Mouse (Mus musculus) kidney, embryonic 15.5 days (tissue): ENCODE results near the gene Fam114a2. TPM values are rescaled to one million over a fixed set of nuclear protein-coding genes. Genes with fewer than 3 reads are reported as not detected.

Source experiments
- ATAC-seq: fragments of 200-750 bp; cut with Nextera tagmentation; replicated peaks from 2 replicates; pipeline ENCODE4 v1.8.0; 2017; ENCODE audit warnings: moderate TSS enrichment; ENCODE audit not compliant: low FRiP score
- H3K27ac ChIP-seq: fragments of 300-500 bp; sonication (generic); 2 replicates; pipeline ENCODE4 v1.5.1; 2015; ENCODE audit warnings: mild to moderate bottlenecking, inconsistent platforms
- H3K27me3 ChIP-seq: fragments of 300-500 bp; sonication (generic); 2 replicates; pipeline ENCODE4 v1.6.1; 2015; ENCODE audit warnings: inconsistent platforms
- H3K36me3 ChIP-seq: fragments of 300-500 bp; sonication (generic); 2 replicates; pipeline ENCODE4 v1.6.1; 2015; ENCODE audit warnings: inconsistent platforms
- H3K4me1 ChIP-seq: fragments of 300-500 bp; sonication (generic); 2 replicates; pipeline ENCODE4 v1.6.1; 2015; ENCODE audit warnings: inconsistent platforms
- H3K4me2 ChIP-seq: fragments of 300-500 bp; sonication (generic); 2 replicates; pipeline ENCODE4 v1.6.1; 2015; ENCODE audit warnings: moderate library complexity, mild to moderate bottlenecking, inconsistent platforms
- H3K4me3 ChIP-seq: fragments of 300-500 bp; sonication (generic); replicated peaks from 2 replicates; pipeline ENCODE4 v1.5.1; 2015; ENCODE audit warnings: mild to moderate bottlenecking, inconsistent platforms
- H3K9ac ChIP-seq: fragments of 300-500 bp; sonication (generic); 2 replicates; pipeline ENCODE4 v1.6.1; 2015; ENCODE audit warnings: mild to moderate bottlenecking, inconsistent platforms
- H3K9me3 ChIP-seq: fragments of 300-500 bp; sonication (generic); replicated peaks from 2 replicates; pipeline ENCODE4 v1.6.1; 2016; ENCODE audit warnings: inconsistent platforms
- WGBS: fragments of 180-500 bp; shearing (Covaris S2); methylation state at CpG from one replicate; pipeline ENCODE4 v1.1.7; 2015; ENCODE audit warnings: mixed read lengths; 5-methylcytosine and 5-hydroxymethylcytosine counted together
- polyA plus RNA-seq: library from polyadenylated mRNA; unstranded; fragments of >200 nt; fragmentation: Nextera tagmentation; extraction: Ambion mirVana; gene quantifications from 2 replicates; pipeline ENCODE4 v1.2.1, GENCODE M21; 2015

Fam114a2 gene
- polyA plus RNA-seq, 1 experiment from 2014 or later, result 84.0 TPM

DNA sequence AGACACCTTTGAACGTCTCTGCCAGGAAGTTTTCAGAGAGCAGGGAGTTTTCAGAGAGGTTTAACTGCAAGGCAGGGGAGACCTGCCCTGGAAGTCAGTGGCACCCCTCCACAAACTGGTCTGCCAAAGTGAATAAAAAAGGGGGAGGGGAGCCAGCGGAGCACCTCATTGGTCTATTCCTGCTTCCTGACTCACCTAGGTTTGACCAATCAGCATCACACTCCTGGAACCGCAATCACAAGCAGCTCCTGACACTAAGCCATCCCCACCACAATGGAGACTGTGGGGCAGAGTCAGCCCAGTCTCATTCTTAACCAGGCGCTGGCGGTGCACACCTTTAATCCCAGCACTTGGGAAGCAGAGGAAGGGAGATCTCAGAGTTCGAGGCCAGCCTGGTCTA is 48.4 kb downstream of the Fam114a2 start:
- no peak overlapping the region for H3K27ac ChIP-seq
- no peak overlapping the region for H3K4me3 ChIP-seq
- no peaks in the 10 kb centered on the region for H3K9me3 ChIP-seq

DNA sequence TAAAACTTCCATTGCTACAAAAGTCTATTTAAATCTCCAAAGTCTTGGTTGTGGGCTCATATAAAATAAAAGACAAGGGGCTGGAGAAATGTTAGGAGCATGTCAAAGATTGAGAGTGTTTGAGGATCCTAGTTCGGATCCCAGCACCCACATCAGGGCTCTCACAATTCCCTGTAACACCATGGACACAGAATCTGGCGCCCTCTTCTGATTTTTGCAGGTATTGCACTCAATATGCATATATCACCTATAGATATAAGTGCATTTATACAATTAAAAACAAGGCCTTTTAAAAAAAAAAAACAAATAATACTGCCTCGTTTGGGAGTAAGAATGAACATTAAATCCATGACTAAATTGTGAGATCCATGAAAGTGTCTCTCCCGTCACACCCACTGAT is 49.7 kb downstream of the Fam114a2 start:
- WGBS, result 80% methylated on average over 4 of the region's 4 CpGs
- Histone ChIP-seq H3K4me3 (no peak overlapping the region), H3K9me3 (no peaks in the 10 kb centered on the region), H3K4me2 (no peak overlapping the region), H3K27ac (no peak overlapping the region), H3K27me3 (no peaks in the 10 kb centered on the region), H3K36me3 (no peaks in the 10 kb centered on the region), H3K9ac (no peak overlapping the region), H3K4me1 (no peaks in the 10 kb centered on the region)
- ATAC-seq, result no peak

More for the DNA sequence above, 48.4 kb downstream of the Fam114a2 start:
- Histone ChIP-seq H3K27me3 (no peaks in the 10 kb centered on the region), H3K36me3 (no peaks in the 10 kb centered on the region), H3K4me2 (no peak overlapping the region), H3K9ac (no peak overlapping the region), H3K4me1 (no peaks in the 10 kb centered on the region)
- no peak for ATAC-seq
- 59% methylated on average over 6 of the region's 6 CpGs for WGBS

DNA sequence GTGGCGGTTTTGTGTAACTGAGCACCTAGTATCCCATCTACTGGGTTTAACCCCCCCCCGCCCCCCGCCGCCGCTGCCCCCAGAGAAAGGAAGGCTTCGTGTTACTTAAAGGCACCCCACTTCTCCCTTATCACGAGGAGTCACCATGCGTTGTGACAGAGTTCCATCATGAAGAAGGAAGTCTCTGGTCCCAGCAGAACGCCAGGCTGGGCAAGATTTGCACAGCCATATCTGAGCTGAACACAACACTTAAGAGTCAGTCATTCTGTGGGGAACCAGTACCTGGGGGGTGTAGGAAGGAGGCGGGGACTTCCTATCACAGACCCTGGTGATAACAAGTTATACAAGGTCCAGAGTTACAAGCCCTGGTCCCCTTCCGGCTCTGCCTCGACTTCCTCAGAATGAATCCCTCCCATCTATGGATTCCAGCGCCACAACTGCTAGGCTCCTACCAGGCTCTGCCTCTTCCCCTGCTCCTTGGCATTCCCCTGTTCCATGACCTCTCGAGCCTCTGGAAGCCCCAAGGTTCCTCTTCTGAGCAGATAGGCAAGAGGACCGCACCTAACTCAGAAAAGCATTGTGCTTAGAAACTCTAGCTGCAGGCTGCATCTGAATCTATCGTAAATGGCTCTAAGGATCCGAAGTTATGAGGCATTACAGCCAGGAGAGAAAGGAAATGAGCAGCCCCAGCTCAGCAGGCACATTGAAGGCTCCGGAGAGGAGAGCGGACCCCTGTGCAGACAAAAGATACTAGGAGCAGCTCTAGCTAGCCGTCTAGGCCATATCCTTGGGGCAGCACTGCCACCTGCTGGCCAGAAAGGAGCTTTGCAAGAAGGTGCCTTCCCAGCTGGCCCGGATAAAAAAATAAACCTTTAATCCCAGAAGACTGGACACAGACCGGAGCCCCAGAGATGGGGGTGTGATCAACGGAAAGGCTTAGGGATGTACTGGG is 51.0 kb downstream of the Fam114a2 start:
- H3K4me2 ChIP-seq, result no peak overlapping the region
- H3K36me3 ChIP-seq, result no peaks in the 10 kb centered on the region
- peak; percentile 52; the same call in 1 of the 2 replicates for ATAC-seq
- H3K27ac ChIP-seq, result no peak overlapping the region
- no peaks in the 10 kb centered on the region for H3K4me1 ChIP-seq
- whole genome bisulfite sequencing, result 62% methylated on average over 23 of the region's 23 CpGs
- no peak overlapping the region for H3K4me3 ChIP-seq
- H3K9me3 ChIP-seq, result no peaks in the 10 kb centered on the region
- H3K27me3 ChIP-seq, result no peaks in the 10 kb centered on the region
- no peak overlapping the region for H3K9ac ChIP-seq

DNA sequence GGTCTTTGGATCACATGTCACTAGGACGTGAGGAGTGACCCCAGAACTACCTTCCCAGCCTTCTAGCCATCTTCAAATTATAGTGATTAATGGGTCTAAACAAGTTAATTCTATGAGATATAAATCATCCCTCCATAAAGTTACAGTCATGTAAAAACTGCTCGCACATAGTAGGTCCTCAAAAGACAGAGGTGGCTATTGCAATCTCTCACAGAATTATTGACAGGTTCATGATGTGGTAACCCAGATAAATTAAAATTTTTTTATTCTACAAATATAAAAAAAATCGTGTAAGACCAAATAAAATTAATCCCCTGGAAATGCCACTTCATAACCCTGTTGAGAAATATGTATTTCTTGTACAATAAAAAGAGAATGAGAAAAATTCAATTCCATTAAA is 52.6 kb downstream of the Fam114a2 start:
- WGBS, result 64% methylated on average over 3 of the region's 3 CpGs

DNA sequence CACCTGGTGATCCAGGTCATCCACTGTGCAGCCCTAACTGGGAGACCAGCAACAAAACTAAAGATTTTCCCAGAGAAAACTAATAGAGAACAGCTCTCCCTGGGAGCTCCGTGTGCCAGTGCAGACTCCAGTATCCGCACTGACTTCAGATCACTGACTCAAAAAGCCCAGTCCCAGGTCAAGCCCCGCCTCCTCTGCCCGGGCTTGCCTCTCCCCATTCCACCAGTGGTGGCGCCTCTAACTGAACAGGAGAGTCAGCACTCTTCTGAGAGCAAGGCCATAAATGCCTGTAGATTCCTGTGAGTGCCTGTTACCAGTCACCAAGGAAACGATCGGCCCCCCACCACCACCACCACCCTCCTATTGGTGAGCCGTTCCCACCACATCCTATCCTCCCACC is 53.4 kb downstream of the Fam114a2 start:
- Histone ChIP-seq H3K27me3 (no peaks in the 10 kb centered on the region), H3K27ac (no peak overlapping the region), H3K4me2 (no peak overlapping the region), H3K9me3 (no peaks in the 10 kb centered on the region), H3K4me1 (no peaks in the 10 kb centered on the region), H3K9ac (no peak overlapping the region), H3K36me3 (no peaks in the 10 kb centered on the region), H3K4me3 (no peak overlapping the region)
- ATAC-seq, result 0 out of 2 replicates have a peak, but pooled peaks have one; percentile 18
- 46% methylated on average over 8 of the region's 8 CpGs for WGBS

More for the DNA sequence above, 52.6 kb downstream of the Fam114a2 start:
- H3K9me3 ChIP-seq, result no peaks in the 10 kb centered on the region
- H3K9ac ChIP-seq, result no peak overlapping the region
- no peak overlapping the region for H3K27ac ChIP-seq
- H3K36me3 ChIP-seq, result no peaks in the 10 kb centered on the region
- no peak overlapping the region for H3K4me2 ChIP-seq
- no peak for ATAC-seq
- no peak overlapping the region for H3K4me3 ChIP-seq
- H3K4me1 ChIP-seq, result no peaks in the 10 kb centered on the region
- H3K27me3 ChIP-seq, result no peaks in the 10 kb centered on the region

DNA sequence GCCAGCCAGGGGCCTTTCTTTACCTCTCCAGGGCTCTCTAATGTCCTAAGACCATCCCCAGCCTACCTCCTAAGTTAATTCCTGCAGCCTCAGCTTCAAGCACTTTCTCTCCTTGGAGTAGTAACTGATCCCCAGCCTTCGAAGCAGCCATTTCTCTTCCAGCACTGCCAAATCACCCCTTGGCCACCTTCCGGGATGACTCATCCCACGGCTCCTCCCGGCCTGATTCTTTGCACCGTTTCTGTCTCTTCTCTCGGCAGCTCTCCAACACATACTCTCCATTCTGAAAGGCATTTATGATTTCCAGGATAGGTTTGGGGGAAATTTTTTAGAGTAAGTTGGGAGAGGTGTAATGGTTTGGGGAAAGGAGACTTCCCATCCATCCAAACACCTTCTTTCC is 58.7 kb downstream of the Fam114a2 start:
- H3K4me1 ChIP-seq, result peaks cover 3% of the 10 kb centered on the region; the same call in 1 of the 2 replicates
- no peak for ATAC-seq
- 64% methylated on average over 6 of the region's 6 CpGs for WGBS
- no peak overlapping the region for H3K9ac ChIP-seq
- H3K27ac ChIP-seq, result no peak overlapping the region
- H3K4me2 ChIP-seq, result no peak overlapping the region
- no peaks in the 10 kb centered on the region for H3K9me3 ChIP-seq
- H3K27me3 ChIP-seq, result no peaks in the 10 kb centered on the region
- no peaks in the 10 kb centered on the region for H3K36me3 ChIP-seq
- no peak overlapping the region for H3K4me3 ChIP-seq

DNA sequence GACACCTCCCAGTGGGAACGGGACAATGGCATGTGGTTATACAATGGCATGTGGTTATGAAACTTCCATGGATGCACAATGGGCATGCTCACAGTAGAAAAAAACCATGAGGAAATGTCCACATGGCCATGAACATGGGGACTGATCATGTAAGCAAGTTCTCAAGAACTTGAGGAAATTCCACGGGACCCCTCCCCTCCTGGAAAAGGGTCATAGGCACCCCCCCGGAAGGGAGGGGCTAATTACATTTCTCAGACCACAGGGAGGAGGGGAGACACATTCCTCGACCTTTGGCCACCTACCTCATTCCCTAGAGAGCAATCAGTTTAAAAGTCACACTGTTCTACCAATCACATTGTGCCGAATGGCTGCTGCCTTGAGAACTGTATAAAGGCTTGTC is 64.0 kb downstream of the Fam114a2 start:
- Histone ChIP-seq H3K27me3 (no peaks in the 10 kb centered on the region), H3K4me2 (no peak overlapping the region), H3K9me3 (no peaks in the 10 kb centered on the region), H3K27ac (no peak overlapping the region), H3K36me3 (no peaks in the 10 kb centered on the region), H3K9ac (no peak overlapping the region), H3K4me3 (no peak overlapping the region), H3K4me1 (peaks cover 3% of the 10 kb centered on the region; the same call in 1 of the 2 replicates)
- WGBS, result 29% methylated on average over 5 of the region's 5 CpGs
- ATAC-seq, result 0 out of 2 replicates have a peak, but pooled peaks have one; percentile 52

DNA sequence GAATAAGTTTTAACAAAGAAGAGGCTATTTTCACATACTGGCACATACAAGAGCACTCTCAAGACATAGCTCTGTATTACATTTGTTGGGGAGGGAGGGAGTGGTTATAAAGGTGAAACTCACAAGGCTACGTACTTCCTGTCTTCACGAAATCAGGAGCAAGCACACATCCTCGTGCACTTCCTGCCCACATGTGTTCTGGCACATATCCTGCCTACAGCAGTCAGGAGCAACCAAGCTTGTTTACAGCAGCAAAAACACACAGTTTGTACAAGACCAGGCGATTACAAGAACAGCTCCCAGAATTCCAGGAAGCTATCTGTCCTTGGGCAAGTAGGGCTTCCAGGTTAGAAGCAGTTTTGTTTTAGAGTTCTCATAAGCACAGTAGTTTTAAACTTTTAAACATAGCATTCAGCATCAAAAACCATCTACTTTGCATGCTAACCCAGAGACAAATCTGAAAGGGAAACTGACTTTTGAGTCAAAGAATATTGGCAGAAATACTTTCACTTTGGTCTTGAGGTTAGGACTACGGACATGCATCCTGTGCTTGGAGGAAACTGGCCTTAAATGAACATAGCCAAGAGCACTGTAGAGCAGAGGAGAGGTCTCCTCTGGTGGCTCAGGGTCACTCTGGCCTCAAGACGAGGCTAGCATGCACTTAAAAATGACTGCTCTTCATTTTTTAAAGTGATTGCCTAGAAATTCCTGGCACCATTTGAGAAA is 73.0 kb downstream of the Fam114a2 start:
- no peak for ATAC-seq
- Histone ChIP-seq H3K27me3 (no peaks in the 10 kb centered on the region), H3K9me3 (no peaks in the 10 kb centered on the region), H3K4me2 (no peak overlapping the region), H3K4me3 (no peak overlapping the region), H3K4me1 (no peaks in the 10 kb centered on the region), H3K9ac (no peak overlapping the region), H3K27ac (no peak overlapping the region), H3K36me3 (no peaks in the 10 kb centered on the region)
- 55% methylated on average over 6 of the region's 6 CpGs for WGBS

DNA sequence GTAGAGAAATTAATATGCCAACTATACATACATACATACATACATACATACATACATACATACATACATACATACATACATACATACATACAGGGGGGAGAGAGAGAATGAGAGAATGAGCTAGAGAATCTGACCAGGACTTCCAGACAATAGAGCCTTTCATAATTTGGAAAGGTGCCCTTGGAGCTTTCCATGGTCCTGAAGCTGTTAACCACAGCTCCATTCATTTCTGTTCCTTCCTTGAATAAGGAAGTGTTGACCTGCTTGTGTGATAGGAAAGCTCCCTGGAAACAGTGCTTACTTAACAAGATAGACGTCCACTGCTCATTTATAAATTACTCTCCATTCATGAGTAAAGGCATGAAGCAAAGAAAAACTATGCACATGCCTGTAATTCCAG is 84.3 kb downstream of the Fam114a2 start:
- Histone ChIP-seq H3K9ac (no peak overlapping the region), H3K4me3 (no peak overlapping the region), H3K4me1 (no peaks in the 10 kb centered on the region), H3K4me2 (no peak overlapping the region), H3K27ac (no peak overlapping the region), H3K27me3 (no peaks in the 10 kb centered on the region), H3K9me3 (no peaks in the 10 kb centered on the region), H3K36me3 (no peaks in the 10 kb centered on the region)
- no peak for ATAC-seq
- WGBS, result 7% methylated on average over 1 of the region's 1 CpGs

Other genes starting within 250 kb of the Fam114a2 start
- gene Mfap3, start within 50 bp of the Fam114a2 start, polyA plus RNA-seq, result 46.6 and 50.0 TPM in 2 replicates
- gene Galnt10, start 126.8 kb upstream of the Fam114a2 start, polyA plus RNA-seq, result 22.3 and 23.6 TPM in 2 replicates